Mouse (Mus musculus) lung, adult 2 months (tissue): Measurements from ENCODE around the gene Bnip1.

Experiments
- CTCF ChIP-seq: fragments of 200-500 bp; IDR thresholded peaks from 2 replicates; pipeline ENCODE4 v1.5.1; 2011; ENCODE audit warnings: mild to moderate bottlenecking, low read length, control low read depth; ENCODE audit not compliant: insufficient read depth
- POLR2A ChIP-seq: fragments of 200-500 bp; IDR thresholded peaks from 2 replicates; pipeline ENCODE4 v1.6.1; 2011; ENCODE audit warnings: low read depth, mild to moderate bottlenecking, control low read depth, low read length, borderline replicate concordance; ENCODE audit errors: extremely low read depth

GRCm38 (mm10) chr17:26778430-26779100 is 2.3 kb upstream of the Bnip1 start:
- TF ChIP-seq POLR2A (no peak), CTCF (no peak)
